Mouse (Mus musculus) G1E (cell line): ENCODE measurements around the gene Ppfia1.

ENCODE experiments used
- CTCF ChIP-seq: IDR thresholded peaks from 2 replicates; pipeline ENCODE4 v1.5.1; 2012; ENCODE audit warnings: low read depth, low read length, inconsistent platforms, mixed read lengths
- GATA1 ChIP-seq: IDR thresholded peaks from 2 replicates; pipeline ENCODE4 v1.6.1; 2012; ENCODE audit warnings: borderline replicate concordance, low read length, inconsistent platforms, mixed read lengths
- GATA2 ChIP-seq: IDR thresholded peaks from 2 replicates; pipeline ENCODE4 v1.6.1; 2012; ENCODE audit warnings: low read depth, low read length, inconsistent platforms, borderline replicate concordance

DNA sequence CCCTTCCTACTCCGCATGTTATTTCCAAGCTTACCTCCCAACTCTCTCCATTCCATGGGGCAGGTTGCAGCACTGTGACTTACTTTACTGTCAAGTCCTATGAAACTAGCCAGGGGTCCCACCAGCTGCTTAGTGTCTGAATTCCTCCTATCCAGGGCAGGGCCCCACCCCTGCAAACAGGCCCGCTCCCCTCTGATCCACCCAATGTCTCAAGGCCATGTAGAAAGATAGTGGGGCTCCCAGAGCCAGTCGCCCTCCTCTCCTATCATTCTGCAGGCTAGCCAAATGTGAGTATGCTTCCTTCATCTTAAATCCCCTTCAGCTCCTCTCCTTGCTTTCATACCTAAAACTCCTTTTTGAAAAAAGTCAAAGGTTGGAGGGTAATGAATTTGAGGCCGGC is 44.4 kb downstream of the Ppfia1 start:
- TF ChIP-seq CTCF, result no peak
- no peak for TF ChIP-seq GATA2
- no peak for TF ChIP-seq GATA1
